Mouse (Mus musculus): ENCODE data around the gene Pitpnm2.
"Not testable (repeated sequence)": the region's sequence is repeated elsewhere in the genome, so short reads cannot be mapped to it uniquely, and the experiment has no call there.

Pitpnm2 gene

GRCm38 (mm10) chr5:124221037-124221735 lies 28.4 kb downstream of the Pitpnm2 start:
- DNase-seq (ENCODE audit: low read depth, low spot score), result no peak

- DNase-seq (ENCODE audit: low read depth, low spot score), result no peak
These were observed 29.0 kb downstream of the Pitpnm2 start for GRCm38 (mm10) chr5:124220551-124220950.

- DNase-seq (ENCODE audit: low read depth, low spot score), result no peak
These were observed 30.1 kb downstream of the Pitpnm2 start for GRCm38 (mm10) chr5:124219431-124219830.

- no peak for DNase-seq (ENCODE audit: low read depth, low spot score)
These were observed 30.6 kb downstream of the Pitpnm2 start for GRCm38 (mm10) chr5:124218986-124219385.

- DNase-seq (ENCODE audit: low read depth, low spot score), result no peak
These were observed 31.9 kb downstream of the Pitpnm2 start for GRCm38 (mm10) chr5:124217566-124218249.

GRCm38 (mm10) chr5:124217092-124217491 lies 32.5 kb downstream of the Pitpnm2 start:
- DNase-seq (ENCODE audit: low read depth, low spot score), result not testable (repeated sequence)

- DNase-seq (ENCODE audit: low read depth, low spot score), result no peak
These were observed 33.2 kb downstream of the Pitpnm2 start for GRCm38 (mm10) chr5:124216403-124216802.

GRCm38 (mm10) chr5:124215647-124216046 lies 33.9 kb downstream of the Pitpnm2 start:
- no peak for DNase-seq (ENCODE audit: low read depth, low spot score)

GRCm38 (mm10) chr5:124214516-124215145 lies 34.9 kb downstream of the Pitpnm2 start:
- DNase-seq (ENCODE audit: low read depth, low spot score), result no peak

GRCm38 (mm10) chr5:124213588-124214469 lies 35.7 kb downstream of the Pitpnm2 start:
- no peak for DNase-seq (ENCODE audit: low read depth, low spot score)

- DNase-seq (ENCODE audit: low read depth, low spot score), result no peak
These were observed 37.9 kb downstream of the Pitpnm2 start for GRCm38 (mm10) chr5:124211669-124212068.

GRCm38 (mm10) chr5:124211234-124211633 lies 38.3 kb downstream of the Pitpnm2 start:
- DNase-seq (ENCODE audit: low read depth, low spot score), result no peak

GRCm38 (mm10) chr5:124210281-124211016 lies 39.1 kb downstream of the Pitpnm2 start:
- no peak for DNase-seq (ENCODE audit: low read depth, low spot score)

GRCm38 (mm10) chr5:124209850-124210249 lies 39.7 kb downstream of the Pitpnm2 start:
- no peak for DNase-seq (ENCODE audit: low read depth, low spot score)

GRCm38 (mm10) chr5:124208030-124208429 lies 41.5 kb downstream of the Pitpnm2 start:
- peak; percentile 36 for DNase-seq (ENCODE audit: low read depth, low spot score)

GRCm38 (mm10) chr5:124206481-124207038 lies 43.0 kb downstream of the Pitpnm2 start:
- peak; percentile 62 for DNase-seq (ENCODE audit: low read depth, low spot score)

- DNase-seq (ENCODE audit: low read depth, low spot score), result no peak
These were observed 43.7 kb downstream of the Pitpnm2 start for GRCm38 (mm10) chr5:124205809-124206380.

- DNase-seq (ENCODE audit: low read depth, low spot score), result no peak
These were observed 44.3 kb downstream of the Pitpnm2 start for GRCm38 (mm10) chr5:124205211-124205610.

- no peak for DNase-seq (ENCODE audit: low read depth, low spot score)
These were observed 45.3 kb downstream of the Pitpnm2 start for GRCm38 (mm10) chr5:124204127-124204794.

GRCm38 (mm10) chr5:124203251-124203650 lies 46.3 kb downstream of the Pitpnm2 start:
- no peak for DNase-seq (ENCODE audit: low read depth, low spot score)
